Mouse (Mus musculus) left cerebral cortex, adult 8-10 months (tissue): ENCODE data around the gene Tmem39a. TPM values are rescaled to one million over a fixed set of nuclear protein-coding genes. Genes with fewer than 3 reads are reported as not detected.

Source experiments
- DNase-seq, 2 experiments: peaks; one replicate each; pipeline ENCODE4 v3.0.0; 2022; ENCODE audit warnings: low spot score in 2 of 2
- total RNA-seq, 4 experiments: library from RNA; stranded (reverse); gene quantifications; 2 replicates each; pipeline ENCODE4 v1.2.4; 2022

Gene Tmem39a
- total RNA-seq, result 10 to 100 TPM; 18.8 to 27.1 (median 22.8) TPM

DNA sequence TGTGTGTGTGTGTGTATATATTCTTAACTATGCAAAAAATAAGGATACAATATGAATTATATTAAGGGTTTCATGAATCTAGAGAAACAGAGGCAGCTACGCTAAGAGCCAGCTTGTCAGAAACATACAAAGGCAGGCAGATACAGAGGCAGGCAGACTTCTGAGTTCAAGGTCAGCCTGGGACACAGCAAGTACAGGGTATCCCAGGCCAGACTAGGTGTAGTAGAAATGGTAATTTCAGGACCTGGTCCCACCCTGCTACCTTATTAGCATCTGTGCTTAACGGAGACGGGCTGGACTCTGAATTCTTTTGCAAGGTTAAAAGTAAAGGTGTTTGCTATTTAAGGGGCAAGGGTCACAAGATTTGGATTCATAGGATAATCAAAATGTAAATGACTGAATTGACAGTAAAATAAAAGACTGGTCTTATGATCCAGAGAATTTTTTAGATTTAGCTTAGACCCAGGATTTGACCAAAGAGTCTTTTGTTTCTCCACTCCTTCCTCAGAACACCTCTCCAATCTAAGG lies at the start of gene Tmem39a:
Tmem39a (plus strand) TSS at position 478 of the 528 bp plus-strand sequence.
- no peak for DNase-seq

GRCm38 (mm10) chr16:38510846-38511245 lies 47.7 kb upstream of the Tmem39a start:
- no peak for DNase-seq

DNA sequence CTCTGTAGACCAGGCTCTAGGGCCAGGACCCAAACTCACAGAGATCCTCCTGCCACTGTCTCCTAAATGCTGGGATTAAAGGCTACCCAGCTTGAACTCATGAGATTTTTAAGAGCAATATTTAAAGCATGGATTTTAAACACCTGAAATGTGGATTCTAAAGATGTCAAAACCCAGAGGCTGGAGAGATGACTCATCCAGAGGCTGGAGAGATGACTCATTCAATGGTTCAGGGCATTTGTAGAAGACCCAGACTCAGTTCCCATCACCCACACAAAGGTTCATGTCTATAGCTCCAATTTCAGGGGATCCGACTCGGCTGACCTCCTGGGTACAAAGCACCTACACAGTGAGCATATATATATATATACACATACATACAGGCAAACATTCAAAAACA lies 39.4 kb upstream of the Tmem39a start:
- DNase-seq, result no peak

DNA sequence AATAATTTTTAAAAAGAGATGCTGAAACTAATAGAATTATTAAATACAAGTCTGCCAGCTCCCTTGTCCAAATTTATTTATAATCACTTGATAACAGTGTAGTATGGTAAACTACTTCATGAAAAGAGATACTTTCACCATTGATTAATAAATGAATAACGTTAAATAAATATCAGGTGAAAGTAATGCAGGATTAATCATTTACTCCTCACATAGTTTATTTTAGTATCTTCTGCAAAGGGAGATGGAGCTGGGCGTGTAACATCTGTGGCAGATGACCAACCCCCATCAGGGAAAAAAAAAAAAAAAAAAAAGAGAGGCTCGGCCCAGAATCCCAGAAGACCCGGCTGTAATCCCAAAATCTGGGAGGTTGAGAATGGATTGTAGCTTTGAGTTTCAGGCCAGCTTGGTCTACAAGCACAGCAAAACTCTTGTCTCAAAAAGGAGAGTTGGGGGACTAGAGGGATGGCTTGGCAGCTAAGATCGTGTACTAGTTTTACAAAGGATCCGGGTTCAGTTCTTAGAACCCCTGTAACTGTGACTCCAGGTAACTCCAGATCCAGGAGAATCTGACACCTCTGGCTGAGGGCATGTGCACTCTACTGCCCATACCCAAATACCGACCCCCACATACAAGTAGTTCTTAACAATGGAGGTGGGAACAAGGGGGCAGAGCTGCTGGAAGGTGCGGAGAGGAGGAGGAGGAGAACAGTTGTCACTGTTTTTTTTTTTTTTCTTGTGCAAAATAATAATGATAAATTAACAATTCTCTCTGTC lies 37.1 kb upstream of the Tmem39a start:
- DNase-seq, result no peak

DNA sequence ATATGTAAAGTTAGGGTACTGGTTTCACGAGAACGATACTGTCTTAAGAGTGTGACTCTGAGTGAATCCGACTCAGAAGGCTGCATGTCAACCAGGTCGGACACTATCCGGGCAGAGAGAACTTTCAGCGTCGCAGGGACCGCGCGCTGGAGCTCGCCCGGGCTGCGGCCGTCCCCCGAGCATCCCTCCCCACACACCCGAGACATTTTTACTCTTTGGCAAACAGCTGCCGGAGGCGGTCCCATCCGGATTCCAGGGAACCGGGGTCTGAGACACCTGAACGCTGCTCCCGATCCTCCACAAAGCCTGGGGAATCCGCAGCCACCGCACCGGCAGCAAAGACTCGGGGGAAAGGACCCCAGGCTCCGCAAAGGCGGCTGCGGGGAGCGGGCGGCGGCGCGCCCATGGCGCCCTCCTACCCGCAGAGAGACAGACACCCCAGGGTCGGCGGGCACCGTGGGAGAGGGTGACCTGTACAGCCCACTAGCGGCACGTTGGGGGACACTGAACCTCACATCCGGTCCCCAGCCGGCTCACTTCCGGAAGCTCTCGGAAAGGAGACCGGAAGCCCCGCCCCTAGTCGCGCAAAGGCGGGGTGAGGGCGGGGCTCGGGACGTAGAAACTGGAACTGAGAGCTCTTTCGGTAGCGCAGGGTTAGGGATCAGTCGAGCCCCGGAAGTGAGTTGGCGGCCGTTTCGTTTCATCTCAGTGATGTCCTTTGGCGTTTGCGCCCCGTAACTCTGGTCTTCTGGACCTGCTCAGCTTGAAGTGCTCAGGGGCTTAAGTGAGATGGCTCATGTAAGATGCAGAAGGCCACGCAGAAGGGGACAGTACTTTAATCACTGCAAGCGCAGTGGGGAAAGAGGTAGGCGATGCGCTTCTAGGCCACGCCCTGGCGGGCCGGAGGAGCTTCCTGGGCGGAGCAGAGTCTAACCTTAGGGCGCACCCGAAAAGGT lies 36.1 kb upstream of the Tmem39a start, which contains the start of gene Timmdc1:
Timmdc1 (minus strand) TSS at position 535 of the 956 bp plus-strand sequence.
- peak; percentile 90 to 96 for DNase-seq

DNA sequence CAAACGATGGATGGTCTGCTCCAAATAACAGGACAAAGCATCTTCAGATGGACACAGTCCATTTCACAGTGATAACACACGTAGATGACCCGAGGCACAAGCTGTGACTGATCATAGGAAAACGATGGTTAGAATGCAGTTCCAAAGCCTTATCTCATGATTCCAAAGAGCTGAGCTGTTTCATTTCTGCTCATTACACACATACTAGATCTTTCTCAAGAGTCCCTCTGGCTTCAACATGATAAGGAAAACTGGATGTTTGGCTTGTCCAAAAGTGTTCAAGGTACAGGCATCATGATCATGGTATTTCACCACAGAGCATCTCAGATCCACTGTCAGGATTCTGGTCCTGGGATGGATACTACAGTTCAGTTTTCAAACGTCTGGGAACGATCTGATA lies 32.2 kb upstream of the Tmem39a start:
- DNase-seq, result no peak

DNA sequence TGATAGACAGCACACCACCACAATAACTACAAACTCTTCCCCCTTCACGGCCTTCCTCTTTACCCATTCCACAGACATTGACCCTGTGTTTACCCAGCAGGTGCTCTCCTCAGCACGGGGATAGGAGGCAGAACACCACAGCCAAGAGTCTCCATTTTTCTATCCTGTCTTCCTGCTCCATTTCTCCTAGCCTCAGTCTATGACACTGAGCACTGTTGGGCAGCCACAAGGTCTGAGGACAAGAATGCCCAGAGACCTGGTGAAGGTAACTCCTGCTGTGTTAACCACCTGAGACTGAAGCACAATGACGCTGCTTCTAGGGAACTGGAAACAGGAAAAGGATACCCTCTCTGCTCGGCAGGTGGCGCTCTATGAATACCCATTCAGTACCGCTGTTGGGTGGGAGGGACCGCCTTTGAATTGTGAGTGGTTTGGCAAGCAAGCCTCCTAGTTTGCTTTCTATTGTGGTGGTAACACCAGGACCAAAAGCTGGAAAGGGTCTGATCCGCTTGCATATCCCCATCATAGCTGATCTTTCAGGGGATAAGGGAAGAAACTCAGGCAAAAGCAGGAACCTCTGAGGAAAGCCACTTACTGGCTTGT lies 21.9 kb upstream of the Tmem39a start:
- peak; percentile 61 for DNase-seq

- DNase-seq, result no peak
Observed at GRCm38 (mm10) chr16:38538716-38539380, 19.6 kb upstream of the Tmem39a start.

GRCm38 (mm10) chr16:38548000-38548399 lies 10.5 kb upstream of the Tmem39a start:
- no peak for DNase-seq

DNA sequence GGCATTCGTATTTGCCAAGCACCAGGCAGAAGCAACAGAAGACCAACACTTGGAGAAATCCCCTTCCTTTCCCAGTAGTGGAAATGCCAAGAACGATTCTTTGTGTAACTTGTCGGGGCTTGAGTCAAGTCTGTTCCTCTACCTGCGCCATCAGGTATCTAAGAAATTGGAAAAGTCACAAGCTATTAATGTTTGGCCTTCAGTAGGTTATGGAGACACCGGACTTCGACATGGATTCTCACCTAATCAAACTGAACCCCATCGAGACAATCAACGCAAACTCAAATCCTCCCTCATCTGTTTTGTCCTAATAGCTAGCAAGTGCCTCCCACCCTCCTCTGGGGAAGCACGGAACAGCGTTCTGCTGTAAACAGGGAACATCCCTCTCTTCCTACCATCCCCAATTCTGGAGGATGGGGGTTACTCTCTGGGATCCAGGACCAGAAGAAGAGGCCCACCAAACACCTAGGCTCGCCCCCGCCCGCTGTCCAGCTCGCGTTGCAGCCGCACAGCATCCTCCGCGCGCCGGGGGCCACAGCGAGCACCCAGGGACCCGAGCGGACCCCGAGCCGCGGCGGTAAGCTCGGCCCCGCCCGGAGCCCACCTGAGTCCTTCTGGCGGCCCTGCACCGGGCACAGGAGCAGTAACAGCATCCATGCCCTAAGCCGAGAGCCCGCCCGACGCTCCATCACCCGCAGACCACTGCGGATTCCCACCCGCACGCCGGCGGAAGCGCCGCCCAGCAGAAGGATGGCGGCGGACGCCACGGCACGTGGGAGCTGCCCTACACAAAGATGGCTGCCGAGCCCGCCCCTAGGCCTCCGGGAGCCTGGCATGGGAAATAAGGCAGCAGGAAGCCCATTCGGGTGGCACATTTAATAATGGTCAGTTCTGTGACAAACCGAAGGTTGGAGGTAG lies 8.8 kb upstream of the Tmem39a start, which contains the start of gene Poglut1:
Poglut1 (minus strand) TSS at position 780 of the 918 bp plus-strand sequence.
- peak; percentile 73 to 80 for DNase-seq

- DNase-seq, result no peak
Observed at GRCm38 (mm10) chr16:38555988-38556387, 2.5 kb upstream of the Tmem39a start.

DNA sequence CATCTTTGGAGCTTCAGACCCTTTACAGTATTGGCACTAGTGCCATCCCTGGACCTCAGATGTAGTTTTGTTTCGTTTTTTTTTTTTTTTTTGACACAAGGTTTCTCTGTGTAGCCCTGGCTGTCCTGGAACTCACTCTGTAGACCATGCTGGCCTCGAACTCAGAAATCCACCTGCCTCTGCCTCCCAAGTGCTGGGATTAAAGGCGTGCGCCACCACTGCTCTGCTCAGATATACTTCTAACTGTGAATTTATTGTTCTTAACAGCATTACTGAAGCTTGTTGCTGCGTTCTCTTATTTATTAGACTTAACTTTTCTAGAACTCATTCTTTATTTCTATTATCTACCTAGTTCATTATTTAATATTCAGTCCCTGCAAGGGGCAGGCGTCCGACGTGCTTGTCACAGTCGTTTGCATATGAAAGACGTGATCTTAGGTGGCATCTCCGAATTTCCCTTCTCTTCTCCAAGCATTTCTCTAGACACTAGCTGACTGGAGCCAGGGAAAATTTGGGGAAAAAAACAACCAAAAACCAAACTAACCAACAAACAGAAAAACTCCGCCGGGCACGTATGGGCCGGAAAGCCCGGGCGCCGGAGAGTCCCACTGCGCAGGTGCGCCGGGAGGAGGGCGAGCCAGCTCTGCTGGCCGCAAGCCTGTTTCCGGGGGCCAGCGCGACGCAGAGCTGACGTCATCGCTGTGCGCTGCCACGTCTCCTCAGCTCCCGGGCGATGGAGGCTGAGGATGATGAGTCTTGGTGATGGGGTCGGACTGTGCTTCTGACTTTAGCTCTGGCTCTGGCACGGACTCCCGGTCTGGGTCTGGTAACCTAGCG lies 3.9 kb downstream of the Tmem39a start:
- DNase-seq, result peak; percentile 90 to 94

DNA sequence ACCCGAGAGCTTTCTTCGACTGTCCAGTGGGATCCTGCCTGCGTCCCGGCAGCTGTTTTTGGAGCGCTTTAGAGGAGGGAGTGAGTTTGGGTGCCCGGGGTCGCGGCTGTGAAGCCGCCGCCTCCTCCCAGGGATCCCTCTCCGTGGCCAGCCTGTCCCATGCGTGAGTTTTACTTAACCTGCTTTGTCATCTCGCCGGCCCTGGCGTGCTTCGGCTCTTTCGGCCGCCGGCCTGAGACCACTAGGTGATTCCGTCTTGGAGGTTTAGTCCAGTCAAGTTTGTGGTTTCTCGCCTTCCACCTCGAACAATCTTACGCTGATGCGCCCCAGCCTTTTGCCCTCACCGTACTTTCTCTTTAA lies 4.5 kb downstream of the Tmem39a start:
- no peak for DNase-seq

DNA sequence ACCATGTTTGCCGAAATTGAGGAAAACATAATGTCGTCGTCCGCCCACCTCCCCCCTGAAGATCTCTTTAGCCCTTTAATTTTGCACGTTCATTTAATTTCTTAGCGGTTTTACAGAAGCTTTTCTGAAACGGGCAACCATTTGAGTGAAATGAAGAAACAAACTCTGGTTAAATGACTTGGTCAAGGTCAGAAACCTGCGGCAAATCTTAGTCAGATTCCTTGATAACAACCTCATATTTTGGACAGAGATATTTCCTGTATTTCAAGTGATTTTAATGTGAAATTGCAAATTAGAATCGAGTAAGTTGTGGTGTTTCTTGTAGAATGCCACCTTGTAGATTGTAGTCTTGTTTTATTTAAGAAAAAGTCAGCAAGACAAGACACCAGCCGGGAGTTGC lies 5.0 kb downstream of the Tmem39a start:
- DNase-seq, result no peak

GRCm38 (mm10) chr16:38568192-38568591 lies 9.7 kb downstream of the Tmem39a start:
- DNase-seq, result no peak

DNA sequence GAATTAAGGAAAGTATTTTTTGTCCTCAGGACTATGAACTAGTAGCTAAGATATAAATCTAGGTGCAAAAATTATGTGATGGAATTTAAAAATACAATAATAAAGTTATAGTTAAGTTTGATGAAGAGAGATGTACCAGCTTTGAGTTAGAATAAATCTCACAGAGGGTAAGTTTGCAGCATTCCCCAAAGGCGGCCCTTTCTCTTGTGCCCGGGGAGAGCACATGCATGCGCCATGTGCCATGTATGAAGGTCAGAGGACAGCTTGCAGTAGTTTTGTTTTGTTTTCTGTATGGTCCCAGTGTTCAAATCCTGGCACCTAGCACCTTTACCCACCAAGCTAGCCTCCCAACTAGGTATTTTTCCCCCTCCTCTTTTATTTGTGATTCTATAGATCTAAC lies 13.0 kb downstream of the Tmem39a start:
- DNase-seq, result no peak

DNA sequence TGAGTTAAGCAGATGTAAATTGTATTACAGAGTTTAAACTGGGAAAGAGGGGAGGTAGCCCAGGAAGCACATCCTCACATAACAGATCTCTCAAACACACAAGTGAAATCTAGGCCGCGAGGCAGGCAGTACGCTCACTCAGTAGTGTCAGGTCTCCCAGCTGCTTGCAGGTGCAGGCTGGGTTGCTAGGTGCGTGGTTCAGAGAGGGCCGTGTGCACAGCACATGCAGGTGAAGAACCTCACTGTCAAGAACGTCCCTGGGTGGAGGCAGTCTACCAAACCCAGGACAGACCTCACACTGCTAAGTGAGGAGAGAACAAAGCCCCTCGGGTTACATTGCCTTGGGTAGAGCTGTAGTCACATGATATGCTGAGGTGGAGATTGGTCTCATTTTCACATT lies 26.3 kb downstream of the Tmem39a start:
- no peak for DNase-seq

DNA sequence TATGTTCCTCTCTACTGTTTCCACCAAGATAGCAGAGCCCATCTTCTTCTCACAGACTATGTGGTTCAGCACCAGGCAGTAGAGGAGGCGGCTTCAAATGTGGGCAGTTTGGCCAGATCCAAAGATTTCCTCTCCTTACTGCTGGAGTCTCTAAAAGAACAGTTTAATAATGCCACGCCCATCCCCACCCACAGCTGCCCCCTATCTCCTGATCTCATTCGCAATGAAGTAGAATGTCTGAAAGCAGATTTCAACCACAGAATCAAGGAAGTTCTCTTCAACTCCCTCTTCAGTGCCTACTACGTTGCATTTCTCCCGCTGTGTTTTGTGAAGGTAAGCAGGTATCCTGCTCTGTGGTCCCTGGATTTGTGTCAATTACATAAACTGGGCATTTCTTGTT lies 26.7 kb downstream of the Tmem39a start:
- no peak for DNase-seq

- DNase-seq, result no peak
Observed at GRCm38 (mm10) chr16:38587163-38587562, 28.7 kb downstream of the Tmem39a start.
